Mouse (Mus musculus) lung, postnatal 25 days (tissue): Measurements from ENCODE around the gene Gm26727.
A peak's percentile ranks its signal among the peaks of the same experiment; 100 is the strongest.
"Not testable (repeated sequence)": the region's sequence is repeated elsewhere in the genome, so short reads cannot be mapped to it uniquely, and the experiment has no call there.

ENCODE experiments used
- DNase-seq: peaks from one replicate; pipeline ENCODE4 v3.0.0; 2022; ENCODE audit warnings: low spot score

Gene Gm26727

GRCm38 (mm10) chr2:67433081-67433480 is at the start of gene Gm26727:
Gene Gm26727 (minus strand): TSS chr2:67433181.
- DNase-seq, result no peak

GRCm38 (mm10) chr2:67481051-67481450 is 48.1 kb upstream of the Gm26727 start:
- no peak for DNase-seq

- DNase-seq, result peak; percentile 20
Measured at GRCm38 (mm10) chr2:67477753-67478152, 44.8 kb upstream of the Gm26727 start.

GRCm38 (mm10) chr2:67470030-67470429 is 37.0 kb upstream of the Gm26727 start:
- DNase-seq, result not testable (repeated sequence)

- no peak for DNase-seq
Measured at GRCm38 (mm10) chr2:67467036-67467435, 34.1 kb upstream of the Gm26727 start.

- no peak for DNase-seq
Measured at GRCm38 (mm10) chr2:67460857-67461256, 27.9 kb upstream of the Gm26727 start.

GRCm38 (mm10) chr2:67447206-67447605 is 14.2 kb upstream of the Gm26727 start:
- no peak for DNase-seq

GRCm38 (mm10) chr2:67446772-67447171 is 13.8 kb upstream of the Gm26727 start:
- DNase-seq, result no peak

GRCm38 (mm10) chr2:67445780-67446179 is 12.8 kb upstream of the Gm26727 start, which contains the start of gene Xirp2:
Gene Xirp2 (plus strand): TSS chr2:67446002.
- DNase-seq, result no peak

GRCm38 (mm10) chr2:67438309-67438708 is 5.3 kb upstream of the Gm26727 start:
- no peak for DNase-seq

- DNase-seq, result no peak
Measured at GRCm38 (mm10) chr2:67422799-67423198, 10.2 kb downstream of the Gm26727 start.

GRCm38 (mm10) chr2:67420853-67421252 is 12.1 kb downstream of the Gm26727 start:
- no peak for DNase-seq

- not testable (repeated sequence) for DNase-seq
Measured at GRCm38 (mm10) chr2:67413425-67413824, 19.6 kb downstream of the Gm26727 start, which contains the start of gene Gm21830. Gene Gm21830 (plus strand): TSS chr2:67413725.
